ENCODE assay signal across 13 mouse cellular contexts in genomic region chr19:41332228-41332627, GRCm38 (mm10). TPM values are rescaled to one million over a fixed set of nuclear protein-coding genes. Genes with fewer than 3 reads are reported as not detected.
DNase-seq lines count a peak whose midpoint lies in the region; ATAC-seq and TF ChIP-seq lines count a peak whose summit lies in the region.
"Had no signal": no experiment of that assay in that cellular context is flagged by ENCODE, and none has a peak within 500 bp of the region (broad histone marks: within the 10 kb centered on the region; RNA-seq: fewer than 3 reads in every experiment).

No protein-coding gene starts in this region.

- H3K4me1 ChIP-seq in liver, adult 2 months (ENCODE audit: control insufficient read depth, insufficient read depth, low read length), result no peaks in the 10 kb centered on the region
- H3K4me1 ChIP-seq in limb, embryonic 10.5 days, result peaks cover 4% of the 10 kb centered on the region; the same call in 1 of the 2 replicates
- H3K4me1 ChIP-seq in forebrain, embryonic 10.5 days, result 0 out of 2 replicates have a peak, but pooled peaks cover 4% of the 10 kb centered on the region
- H3K4me1 ChIP-seq: hindbrain, embryonic 13.5 days had no signal

- H3K79me2 ChIP-seq in liver, adult 2 months (ENCODE audit: control insufficient read depth, insufficient read depth, low read length), result peaks cover 5% of the 10 kb centered on the region; the same call in 1 of the 2 replicates

- H3K9me3 ChIP-seq in limb, embryonic 10.5 days (replicated peaks), result no peaks in the 10 kb centered on the region
- H3K9me3 ChIP-seq in forebrain, embryonic 10.5 days, result no peaks in the 10 kb centered on the region
- H3K9me3 ChIP-seq: liver, embryonic 13.5 days had no signal

- 87% methylated on average over 12 of the region's 12 CpGs for WGBS in liver, adult 2 months
- 92% methylated on average over 12 of the region's 12 CpGs for WGBS in limb, embryonic 10.5 days
- 91% methylated on average over 12 of the region's 12 CpGs for WGBS in forebrain, embryonic 10.5 days

- peak overlapping the region; percentile 21 for H3K9ac ChIP-seq in liver, adult 2 months (ENCODE audit: low read depth, low read length)
- H3K9ac ChIP-seq: hindbrain, embryonic 13.5 days; liver, embryonic 13.5 days had no signal

- ATAC-seq in cerebellum, adult (ENCODE audit: insufficient number of reproducible peaks, low FRiP score, low TSS enrichment), result no peak
- ATAC-seq: midbrain, embryonic 16.5 days had no signal

- no peak overlapping the region for H3K27ac ChIP-seq in liver, adult 2 months (replicated peaks; ENCODE audit: insufficient read depth, low read depth, low read length)
- no peak overlapping the region for H3K27ac ChIP-seq in limb, embryonic 10.5 days
- H3K27ac ChIP-seq in forebrain, embryonic 10.5 days, result no peak overlapping the region
- H3K27ac ChIP-seq: heart, adult 2 months; hindbrain, embryonic 13.5 days; liver, embryonic 13.5 days had no signal

- TF ChIP-seq POLR2A in liver, adult 2 months (IDR thresholded peaks at IDR 0.05; ENCODE audit: extremely low read depth, insufficient read depth, low read length), result no peak

- no peak overlapping the region for H3K4me3 ChIP-seq in liver, adult 2 months (ENCODE audit: insufficient read depth, low read depth, low read length)
- no peak overlapping the region for H3K4me3 ChIP-seq in limb, embryonic 10.5 days
- no peak overlapping the region for H3K4me3 ChIP-seq in forebrain, embryonic 10.5 days
- H3K4me3 ChIP-seq: heart, adult 2 months; hindbrain, embryonic 13.5 days; liver, embryonic 13.5 days had no signal

- peaks cover 25% of the 10 kb centered on the region for H3K36me3 ChIP-seq in liver, adult 2 months (ENCODE audit: control insufficient read depth, insufficient read depth, low read length)
- no peaks in the 10 kb centered on the region for H3K36me3 ChIP-seq in limb, embryonic 10.5 days
- H3K36me3 ChIP-seq in forebrain, embryonic 10.5 days (replicated peaks), result no peaks in the 10 kb centered on the region
- H3K36me3 ChIP-seq: hindbrain, embryonic 13.5 days; liver, embryonic 13.5 days had no signal

- intact Hi-C loops in gastrocnemius, postnatal 14 days (cut with DNase I; ENCODE audit: low total_unique reads), result no loop called here

- DNase-seq in gastrocnemius, postnatal 14 days, result peak; percentile 7
- DNase-seq in gastrocnemius, postnatal 4 days (ENCODE audit: low spot score in 2 of 2), result no peak
- peak; percentile 42 for DNase-seq in CD4-positive, CD25-positive, alpha-beta regulatory T cell, adult 2 months (ENCODE audit: low read depth, low spot score)
- no peak for DNase-seq in liver, adult 2 months (ENCODE audit: extremely low read depth, low read depth, low spot score)
- peak; percentile 59 to 77 for DNase-seq in spleen, adult 18-20 months
- no peak for DNase-seq in limb, embryonic 10.5 days (ENCODE audit: low spot score)
- DNase-seq in forebrain, embryonic 10.5 days (ENCODE audit: extremely low spot score, low spot score), result no peak
- DNase-seq: layer of hippocampus, postnatal 36 days; liver, embryonic 13.5 days had no signal

- H3K27me3 ChIP-seq in liver, adult 2 months (ENCODE audit: control insufficient read depth, insufficient read depth, low read length), result no peaks in the 10 kb centered on the region
- H3K27me3 ChIP-seq in limb, embryonic 10.5 days (ENCODE audit: low read depth, poor library complexity, severe bottlenecking), result peaks cover 3% of the 10 kb centered on the region; the same call in 1 of the 2 replicates
- no peaks in the 10 kb centered on the region for H3K27me3 ChIP-seq in forebrain, embryonic 10.5 days (ENCODE audit: poor library complexity, severe bottlenecking)
- H3K27me3 ChIP-seq: hindbrain, embryonic 13.5 days; liver, embryonic 13.5 days had no signal

- TF ChIP-seq CTCF in liver, adult 2 months (IDR thresholded peaks at IDR 0.05; ENCODE audit: low read depth, low read length), result no peak

RNA-seq across cellular contexts. Expression of gene Pik3ap1, which starts 52.7 kb away (rescaled TPM):
- under 1 TPM; 0.38 to 0.70 TPM for total RNA-seq in gastrocnemius, postnatal 14 days (2021)
- 1 to 10 TPM; 2.5 to 2.8 TPM for total RNA-seq in gastrocnemius, postnatal 4 days (2021)
- 21.7 and 34.8 TPM in 2 replicates for total RNA-seq in liver, adult 2 months (2014; rRNA removed)
- polyA plus RNA-seq in liver, adult 2 months (2012; rRNA removed), result 25.4 and 31.9 TPM in 2 replicates
- polyA plus RNA-seq in limb, embryonic 10.5 days (2016; fragmentation: Nextera tagmentation; extraction: Ambion mirVana), result 0.63 and 0.96 TPM in 2 replicates
- 1.9 and 2.4 TPM in 2 replicates for polyA plus RNA-seq in forebrain, embryonic 10.5 days (2016; fragmentation: Nextera tagmentation; extraction: Ambion mirVana)

Comparison
In these comparisons a context has a peak if more than half of its experiments do, and no peak if none do; other contexts are left out.
1. DNase-seq: peak in gastrocnemius, postnatal 14 days (single experiment), CD4-positive, CD25-positive, alpha-beta regulatory T cell, adult 2 months (single experiment) and spleen, adult 18-20 months (2 of 2); none in gastrocnemius, postnatal 4 days (0 of 2), liver, adult 2 months (single experiment), limb, embryonic 10.5 days (single experiment) and forebrain, embryonic 10.5 days (single experiment).